Mouse (Mus musculus) retina, postnatal 7 days (tissue): Measurements from ENCODE around the gene Tarbp2.

Source experiments
- DNase-seq: peaks from one replicate; pipeline ENCODE4 v3.0.0-alpha.2; 2012; ENCODE audit warnings: low read depth, low spot score

Gene Tarbp2

DNA sequence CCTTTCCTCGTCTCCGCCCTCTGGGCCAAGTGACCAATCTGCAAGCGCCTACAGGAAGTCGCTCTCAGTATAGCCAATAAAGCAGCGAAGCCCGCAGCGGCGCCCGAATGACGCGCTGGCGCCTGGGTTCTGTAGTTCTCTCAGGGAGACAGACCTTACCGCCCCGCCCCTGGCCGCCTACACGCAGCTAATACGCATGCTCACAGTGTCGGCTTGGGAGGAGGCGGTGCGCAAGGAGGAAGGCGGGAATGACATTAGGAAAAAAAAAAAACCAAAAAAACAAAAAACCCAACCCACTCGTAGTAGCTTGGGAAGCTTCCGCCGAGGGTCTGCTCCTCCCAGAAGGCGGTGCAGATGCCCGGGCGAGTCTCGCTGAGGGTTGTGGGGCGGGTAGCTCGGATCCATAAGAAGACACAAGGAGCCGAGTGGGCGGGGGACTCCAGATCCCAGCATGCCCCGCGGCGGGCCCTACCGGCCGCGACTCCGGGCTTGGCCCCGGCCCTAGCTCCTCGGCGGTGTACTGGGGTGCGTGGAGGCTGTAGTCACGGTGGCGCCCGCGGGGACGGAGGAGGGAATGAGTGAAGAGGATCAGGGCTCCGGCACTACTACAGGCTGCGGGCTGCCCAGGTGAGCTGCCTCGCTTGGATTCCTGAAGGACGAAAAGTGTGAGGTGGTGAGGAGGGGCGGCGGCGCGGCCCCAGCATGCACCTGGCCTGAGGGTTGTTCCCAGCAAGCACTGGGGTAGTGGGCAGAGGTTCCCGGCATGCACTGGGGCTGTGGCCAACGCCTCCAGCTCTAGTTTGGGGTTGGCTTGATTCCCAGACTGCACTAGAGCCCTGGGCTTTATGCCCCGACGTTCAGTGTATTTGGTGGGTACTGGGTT lies at the start of gene Tarbp2:
Tarbp2 (plus strand) TSS at position 217 of the 883 bp plus-strand sequence.
- peak; percentile 96 for DNase-seq

DNA sequence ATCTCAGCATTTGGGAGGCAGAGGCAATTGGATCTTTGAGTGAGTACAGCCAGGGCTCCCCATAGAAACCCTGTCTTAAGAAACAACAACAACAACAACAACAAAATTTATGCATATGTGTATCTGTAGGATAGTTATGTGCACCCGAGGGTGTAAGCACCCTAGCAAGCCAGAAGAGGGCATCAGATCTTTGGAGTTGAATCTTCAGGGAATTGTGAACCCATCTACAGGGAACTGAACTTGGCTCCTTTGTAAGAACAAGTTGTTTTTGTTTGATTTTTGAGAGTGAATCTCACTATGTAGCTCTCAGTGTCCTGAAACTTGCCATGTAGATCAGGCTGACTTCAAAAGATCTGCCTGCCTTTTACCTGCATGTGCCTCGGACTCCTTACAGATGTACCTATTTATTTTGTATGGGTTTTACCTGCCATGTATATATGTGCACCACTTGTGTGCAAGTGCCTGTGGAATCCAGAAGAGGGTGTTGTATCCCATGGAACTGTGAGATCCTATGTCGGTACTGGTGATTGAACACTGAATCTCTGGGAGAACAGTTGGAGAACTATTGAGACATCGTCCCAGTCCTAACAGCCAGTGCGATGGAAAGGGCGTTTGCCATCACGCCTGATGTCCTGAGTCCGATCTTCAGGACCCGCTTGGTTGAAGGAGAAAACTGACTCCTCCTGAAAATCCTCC lies 49.2 kb upstream of the Tarbp2 start:
- no peak for DNase-seq

DNA sequence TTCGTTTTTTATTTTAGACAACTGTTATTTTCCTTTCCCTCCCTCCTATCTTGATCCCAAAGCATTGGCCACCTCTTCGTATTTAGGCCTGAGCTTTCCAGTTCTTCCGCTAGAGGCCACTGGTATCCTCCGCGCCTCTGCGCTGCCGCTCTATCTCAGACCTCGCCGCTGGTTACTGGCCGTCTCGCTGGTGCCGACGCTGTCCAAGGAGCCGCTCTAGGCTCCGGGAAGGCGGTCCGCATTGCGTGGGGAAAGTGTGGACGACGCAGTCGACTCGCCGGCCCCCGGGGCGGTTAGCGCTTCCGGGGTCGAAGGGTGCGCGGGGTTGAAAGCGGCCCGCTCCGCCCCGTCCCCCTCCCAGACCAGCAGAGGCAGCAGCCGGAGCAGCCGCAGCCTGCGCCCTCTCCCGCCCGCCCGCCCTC lies 47.8 kb upstream of the Tarbp2 start, which contains the start of gene Pcbp2:
Pcbp2 (plus strand) TSS at position 357 of the 422 bp plus-strand sequence.
- peak; percentile 95 for DNase-seq

DNA sequence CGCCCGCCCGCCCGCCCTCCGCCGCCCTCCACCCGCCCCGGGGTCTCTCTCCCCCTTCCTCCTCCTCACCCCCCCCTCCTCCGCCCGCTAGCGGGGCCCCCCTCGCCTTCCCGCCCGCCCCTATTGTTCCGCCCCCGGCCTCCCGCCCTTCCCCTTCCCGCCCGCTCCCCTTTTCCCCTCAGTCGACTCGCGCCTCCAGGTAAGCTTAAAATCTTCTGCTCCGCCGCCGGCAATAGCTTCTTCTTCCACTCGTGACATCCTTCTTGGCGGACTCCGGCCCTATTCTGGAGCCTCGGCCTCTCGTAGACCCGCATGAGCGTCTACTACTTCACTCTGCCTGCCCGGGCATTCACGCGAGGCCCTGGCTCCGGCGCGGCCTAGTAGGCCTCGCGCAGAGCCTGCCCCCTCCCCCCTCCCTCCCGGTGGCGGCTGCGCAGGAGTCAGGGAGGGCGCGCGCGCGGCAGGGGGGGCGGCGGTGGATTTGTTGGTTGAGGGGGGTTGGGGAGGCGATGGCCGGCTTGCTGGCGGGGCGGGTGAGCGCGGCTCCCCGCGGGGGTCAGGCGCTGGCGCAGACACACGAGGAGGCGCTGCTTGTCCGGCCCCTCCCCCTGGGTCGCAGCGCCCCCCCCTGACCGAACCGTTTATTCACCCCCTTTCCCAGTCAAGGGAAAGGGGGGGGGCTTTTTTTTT lies 47.2 kb upstream of the Tarbp2 start:
- peak; percentile 88 for DNase-seq

DNA sequence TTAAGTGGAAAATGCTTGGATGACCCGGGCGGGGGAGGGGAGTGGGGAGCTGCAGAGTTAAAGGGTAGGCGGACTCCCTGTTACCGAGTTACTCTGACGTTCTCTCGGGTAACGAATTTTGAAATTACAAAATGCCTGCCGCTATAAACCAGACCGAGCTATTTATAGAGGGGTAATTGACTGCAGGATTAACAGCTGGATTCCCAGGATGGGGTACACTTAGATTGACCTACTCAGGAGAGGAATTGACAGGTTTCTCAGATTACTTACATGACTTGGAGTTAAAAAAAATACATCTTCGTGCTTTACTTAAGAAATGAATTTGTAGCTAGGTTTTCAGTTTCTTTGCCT lies 46.7 kb upstream of the Tarbp2 start:
- DNase-seq = no peak

DNA sequence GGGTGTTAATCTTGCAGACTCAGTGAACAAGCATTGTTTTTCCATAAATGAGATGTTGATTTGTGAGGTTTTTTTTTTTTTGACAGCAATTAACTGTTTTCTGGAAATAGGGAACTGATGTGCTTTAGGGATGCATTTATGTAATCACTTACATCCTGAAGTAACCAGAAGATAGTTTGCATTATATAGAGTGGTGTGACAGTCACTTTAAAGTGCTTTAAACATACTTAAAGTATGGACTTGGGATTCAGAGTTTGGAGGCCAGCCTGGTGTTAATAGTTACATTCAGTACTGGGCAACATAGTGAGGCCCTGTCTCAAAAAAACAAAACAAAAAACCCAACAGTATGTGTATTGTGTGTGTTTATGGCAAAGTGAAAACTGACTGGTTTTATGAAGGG lies 46.3 kb upstream of the Tarbp2 start:
- no peak for DNase-seq

DNA sequence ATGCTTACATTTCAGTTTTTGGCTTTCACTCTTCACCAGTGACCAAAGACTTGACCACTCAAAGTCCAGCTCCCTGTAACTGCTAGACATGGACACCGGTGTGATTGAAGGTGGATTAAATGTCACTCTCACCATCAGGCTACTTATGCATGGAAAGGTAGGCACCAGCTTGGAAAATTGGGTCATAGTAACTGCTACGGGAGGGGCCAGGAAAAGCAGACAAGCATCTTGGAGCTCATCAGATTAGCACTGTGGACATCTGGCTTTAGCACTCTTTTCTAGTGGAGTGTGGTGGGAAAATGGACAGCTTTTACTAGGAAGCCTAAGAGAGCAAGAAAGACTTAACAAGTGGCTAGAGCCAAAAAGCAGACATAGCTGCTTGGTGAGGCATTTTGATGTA lies 44.7 kb upstream of the Tarbp2 start:
- DNase-seq = no peak

DNA sequence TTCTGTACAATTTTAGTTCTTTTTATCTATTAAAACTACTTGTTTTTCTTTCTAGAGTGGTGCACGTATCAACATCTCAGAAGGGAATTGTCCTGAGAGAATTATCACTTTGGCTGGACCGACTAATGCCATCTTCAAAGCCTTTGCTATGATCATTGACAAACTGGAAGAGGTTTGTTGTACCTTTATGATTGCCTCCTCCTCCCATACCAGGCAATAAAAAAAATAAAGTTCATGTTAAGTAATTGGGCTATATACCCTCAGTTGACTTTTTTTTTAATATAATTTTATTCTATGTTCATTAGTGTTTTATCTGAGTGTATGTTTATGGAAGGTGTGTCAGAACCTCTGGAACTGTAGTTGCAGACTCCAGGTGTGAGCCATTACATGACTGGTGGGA lies 43.5 kb upstream of the Tarbp2 start:
- no peak for DNase-seq

DNA sequence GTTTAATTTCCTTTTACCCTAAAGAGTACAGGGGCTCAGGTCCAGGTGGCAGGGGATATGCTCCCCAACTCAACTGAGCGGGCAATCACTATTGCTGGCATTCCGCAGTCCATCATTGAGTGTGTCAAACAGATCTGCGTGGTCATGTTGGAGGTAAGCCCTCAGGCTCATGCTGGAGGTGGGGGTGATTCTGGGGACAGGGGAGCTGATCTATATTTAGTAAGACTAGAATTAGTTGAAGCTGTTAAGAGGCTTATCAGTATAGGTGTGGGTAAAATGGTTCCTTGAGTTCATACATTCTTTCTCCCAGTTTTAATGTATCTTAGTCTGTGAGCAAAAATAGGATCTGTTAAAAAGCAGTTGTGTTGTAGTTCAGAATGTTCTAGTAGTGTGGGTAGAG lies 34.9 kb upstream of the Tarbp2 start:
- peak; percentile 33 for DNase-seq

DNA sequence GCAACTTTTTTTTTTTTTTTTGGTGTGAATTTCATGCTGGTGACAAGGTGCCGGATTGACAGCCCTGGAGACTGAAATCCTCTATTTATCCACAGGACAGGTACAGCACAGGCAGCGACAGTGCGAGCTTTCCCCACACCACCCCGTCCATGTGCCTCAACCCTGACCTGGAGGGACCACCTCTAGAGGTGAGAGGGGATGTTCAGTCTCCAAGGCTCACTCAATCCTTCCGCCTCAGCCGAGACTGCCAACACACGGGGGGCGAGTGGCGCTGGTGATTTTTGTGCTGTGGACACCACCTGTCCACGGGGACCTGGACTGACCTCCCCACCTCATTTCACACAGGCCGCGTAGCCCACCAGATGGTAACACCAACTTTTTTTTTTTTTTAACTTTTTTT lies 32.1 kb upstream of the Tarbp2 start:
- DNase-seq = no peak

DNA sequence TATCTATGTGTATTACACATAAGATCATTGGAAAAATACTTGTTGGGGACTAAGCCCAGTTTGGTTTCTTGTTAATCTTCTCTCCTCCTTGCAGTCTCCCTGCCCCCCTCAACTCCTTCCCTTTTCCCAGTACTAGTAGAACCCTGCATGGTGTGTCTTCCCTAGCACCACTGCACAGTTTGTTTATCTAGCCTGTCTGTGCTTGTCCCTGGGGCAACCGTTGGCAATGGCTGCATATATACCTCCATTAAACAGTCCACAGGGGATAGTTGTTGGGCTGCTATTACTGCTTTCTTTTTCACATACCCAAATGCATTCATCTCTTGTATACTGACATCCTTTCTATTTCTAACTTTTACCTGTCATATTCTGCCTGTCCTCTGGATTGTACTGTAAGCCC lies 30.3 kb upstream of the Tarbp2 start:
- no peak for DNase-seq

DNA sequence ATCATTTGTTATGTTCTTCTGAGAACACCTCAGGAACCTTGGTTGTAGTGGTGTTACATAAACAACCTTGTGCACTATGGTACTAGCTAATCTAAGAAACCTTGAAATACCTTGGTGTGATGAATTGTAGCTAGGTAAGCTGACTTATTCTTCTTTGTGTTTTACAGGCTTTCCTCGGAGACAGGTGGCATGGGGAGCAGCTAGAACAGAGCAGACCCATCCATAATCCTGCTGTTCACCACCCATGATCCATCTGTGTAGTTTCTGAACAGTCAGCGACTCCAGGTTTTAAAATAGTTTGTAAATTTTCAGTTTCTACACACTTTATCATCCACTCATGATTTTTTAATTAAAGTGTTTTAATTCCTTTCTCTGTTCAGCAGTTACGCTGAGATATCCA lies 19.7 kb upstream of the Tarbp2 start:
- no peak for DNase-seq

DNA sequence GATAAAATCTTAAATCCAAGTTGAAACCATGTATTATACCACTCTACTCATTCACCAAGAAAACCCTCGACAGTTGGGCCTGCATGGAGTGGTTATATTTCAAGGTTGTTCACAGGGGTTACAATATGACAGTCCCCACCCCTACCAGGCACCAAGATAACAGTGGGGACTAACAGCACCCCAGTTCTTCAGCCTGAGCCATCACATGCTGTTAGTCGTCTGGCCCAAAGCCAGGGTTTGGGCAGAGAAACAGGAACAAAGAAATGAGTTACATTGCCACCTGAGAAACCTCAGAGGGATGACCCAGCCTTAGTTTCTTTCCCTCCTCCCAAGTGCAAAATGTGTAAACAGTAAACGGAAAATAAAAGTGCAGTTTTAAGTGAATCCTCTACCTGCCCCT lies 18.6 kb upstream of the Tarbp2 start:
- no peak for DNase-seq

DNA sequence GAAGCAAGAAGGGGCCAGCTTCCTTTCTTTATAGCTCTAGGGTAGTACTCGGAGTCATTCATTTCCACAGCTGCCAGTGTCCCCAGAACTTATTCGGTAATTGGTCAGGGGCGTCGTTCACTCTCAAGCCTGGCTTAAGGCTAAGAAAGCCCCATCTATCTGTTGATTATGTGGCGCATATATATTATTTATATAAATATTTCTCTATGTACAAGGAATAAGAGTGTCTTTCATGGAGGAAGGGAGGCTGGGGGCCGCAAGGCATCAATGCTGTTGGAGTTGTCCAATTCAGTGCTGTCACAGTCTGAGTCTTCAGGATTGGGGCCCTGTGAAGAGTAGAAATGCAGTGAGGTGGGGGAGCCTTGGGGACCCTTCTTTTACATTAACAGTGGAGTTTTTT lies 18.1 kb upstream of the Tarbp2 start:
- DNase-seq = no peak

DNA sequence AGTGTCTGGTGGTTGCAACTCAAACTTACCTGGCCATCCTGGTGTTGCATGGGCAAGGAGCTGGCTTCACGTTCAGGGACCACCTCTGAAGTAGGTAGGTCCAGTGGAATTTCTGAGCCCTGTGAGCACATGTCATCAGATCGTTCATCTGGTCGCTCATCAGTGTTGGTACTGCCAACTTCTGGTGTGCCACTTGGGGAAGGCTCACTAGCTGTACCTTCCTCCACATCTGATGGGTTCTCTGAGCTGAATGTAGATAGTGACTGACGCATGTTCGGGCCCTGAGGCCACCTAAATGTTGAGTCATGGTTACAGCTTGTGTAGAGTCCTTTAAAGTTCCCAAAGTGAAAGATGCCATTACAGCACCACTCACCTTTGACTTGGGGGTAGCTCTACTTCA lies 17.5 kb upstream of the Tarbp2 start:
- DNase-seq = no peak

DNA sequence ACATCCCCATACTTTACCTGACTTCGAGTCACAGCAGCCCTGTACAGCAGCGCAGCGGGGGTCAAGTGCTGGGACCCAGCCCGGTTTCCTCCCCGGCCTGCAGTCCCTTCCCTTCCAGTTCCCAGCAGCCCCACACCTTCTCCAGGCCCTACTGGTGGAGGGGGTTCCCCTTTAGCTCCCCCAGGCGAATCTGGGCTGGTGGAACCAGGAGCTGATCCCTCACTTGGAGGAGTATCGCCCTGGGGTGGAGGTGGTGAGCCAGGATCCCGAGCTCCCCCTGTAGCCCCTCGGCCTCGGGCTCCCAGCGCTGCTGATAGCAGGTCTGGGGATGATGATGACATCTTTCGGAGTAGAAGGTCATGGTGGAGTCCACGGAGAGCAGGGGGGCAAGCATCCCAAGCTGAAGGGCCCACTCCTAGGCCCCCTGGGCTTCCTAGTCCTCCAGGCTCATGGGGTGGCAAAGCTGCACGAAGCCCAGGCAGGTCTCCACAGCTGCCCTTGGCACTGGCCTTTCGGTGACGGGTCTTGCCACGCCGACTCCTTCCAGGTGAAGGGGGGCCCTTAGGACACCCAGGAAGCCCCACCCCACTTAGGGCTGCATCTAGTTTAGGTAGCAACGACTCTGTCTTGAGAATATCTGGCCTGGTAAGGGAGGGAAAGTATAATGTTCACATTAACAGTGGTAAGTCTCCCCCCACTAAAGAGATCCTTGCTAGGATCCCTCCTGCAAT lies 16.7 kb upstream of the Tarbp2 start:
- DNase-seq = no peak

DNA sequence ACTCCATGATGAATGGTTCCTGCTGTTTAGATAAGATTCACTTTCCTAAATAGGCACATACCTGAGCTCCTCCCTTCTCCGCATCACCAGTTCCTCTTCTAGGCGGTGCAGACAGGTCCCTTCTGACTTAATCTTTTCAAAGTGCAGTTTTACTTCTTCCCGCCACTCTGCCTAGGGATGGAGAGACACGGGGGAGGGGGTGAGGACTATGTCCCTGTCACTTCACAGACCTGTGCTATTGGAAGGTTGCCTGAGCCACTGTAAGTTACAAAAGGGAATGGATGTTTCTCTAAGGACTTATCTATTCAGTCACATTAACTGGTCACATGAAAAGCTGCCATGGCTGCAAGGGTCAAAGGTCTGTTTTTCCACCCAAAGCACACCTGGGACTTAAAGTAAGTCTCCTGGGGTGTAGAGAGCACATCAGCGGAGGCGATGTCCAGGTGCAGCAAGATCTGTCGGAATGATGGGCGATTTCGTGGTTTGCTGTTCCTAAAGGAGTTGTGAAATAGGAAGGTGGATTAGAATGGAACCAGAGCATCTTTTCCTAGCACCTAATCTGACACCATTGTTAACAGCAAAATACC lies 15.6 kb upstream of the Tarbp2 start:
- DNase-seq = no peak

DNA sequence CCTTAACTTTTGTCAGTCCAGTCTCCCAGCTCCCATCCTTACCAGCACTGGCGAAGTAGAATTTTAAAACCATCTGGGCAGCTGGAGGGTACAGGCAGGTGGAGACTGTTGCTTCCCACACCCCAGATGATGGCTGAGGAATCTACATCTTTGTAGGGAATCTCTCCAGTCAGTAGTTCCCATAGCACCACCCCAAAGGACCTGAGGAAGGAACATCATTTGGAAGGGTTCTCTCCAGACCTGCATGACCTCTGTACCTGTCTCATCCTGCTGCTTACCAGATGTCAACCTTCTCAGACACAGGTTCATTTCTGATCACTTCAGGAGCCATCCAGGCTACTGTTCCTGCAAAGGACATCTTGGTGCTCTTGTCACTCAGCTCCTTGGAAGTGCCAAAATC lies 14.5 kb upstream of the Tarbp2 start, which contains the start of gene Gm10337:
Gm10337 (plus strand) TSS at position 276 of the 400 bp plus-strand sequence.
- no peak for DNase-seq

DNA sequence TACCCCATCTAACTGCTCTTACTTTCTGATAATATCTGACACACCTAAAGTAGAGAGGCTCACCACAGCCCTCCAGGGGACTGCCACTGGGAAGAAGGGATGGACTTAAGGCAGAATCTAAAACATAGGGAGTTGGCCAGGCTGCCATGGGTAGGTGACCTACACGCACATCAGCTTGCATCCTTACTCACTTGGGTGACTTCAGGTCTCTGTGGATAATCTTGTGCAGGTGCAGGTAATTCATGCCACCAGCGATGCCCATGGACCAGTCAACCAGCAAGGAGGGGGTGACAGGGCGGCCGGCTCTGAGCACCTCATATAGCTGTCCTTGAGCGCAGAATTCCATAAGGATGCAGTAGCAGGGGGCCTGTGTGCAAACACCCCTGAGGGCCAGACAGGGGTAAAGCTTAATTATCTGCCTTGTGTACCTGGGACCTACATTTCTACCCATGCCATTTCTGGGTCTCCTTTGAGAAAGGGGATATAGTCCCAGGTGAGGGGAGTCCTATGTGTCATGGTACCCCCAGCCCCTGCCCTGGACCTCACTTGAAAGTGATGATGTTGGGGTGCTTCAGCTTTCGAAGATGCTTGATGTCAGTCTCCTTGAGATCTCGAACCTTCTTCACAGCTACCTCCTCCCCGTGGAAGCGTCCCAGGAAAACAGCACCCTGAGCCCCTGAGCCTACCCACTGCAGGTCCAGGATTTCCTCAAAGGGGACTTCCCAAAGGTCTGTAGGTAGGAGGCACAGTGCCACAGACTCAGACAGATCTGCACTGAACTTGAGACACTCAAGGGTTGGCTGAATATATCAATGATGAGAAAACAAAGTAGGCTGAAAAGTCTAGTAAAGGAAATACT lies 13.8 kb upstream of the Tarbp2 start:
- no peak for DNase-seq

DNA sequence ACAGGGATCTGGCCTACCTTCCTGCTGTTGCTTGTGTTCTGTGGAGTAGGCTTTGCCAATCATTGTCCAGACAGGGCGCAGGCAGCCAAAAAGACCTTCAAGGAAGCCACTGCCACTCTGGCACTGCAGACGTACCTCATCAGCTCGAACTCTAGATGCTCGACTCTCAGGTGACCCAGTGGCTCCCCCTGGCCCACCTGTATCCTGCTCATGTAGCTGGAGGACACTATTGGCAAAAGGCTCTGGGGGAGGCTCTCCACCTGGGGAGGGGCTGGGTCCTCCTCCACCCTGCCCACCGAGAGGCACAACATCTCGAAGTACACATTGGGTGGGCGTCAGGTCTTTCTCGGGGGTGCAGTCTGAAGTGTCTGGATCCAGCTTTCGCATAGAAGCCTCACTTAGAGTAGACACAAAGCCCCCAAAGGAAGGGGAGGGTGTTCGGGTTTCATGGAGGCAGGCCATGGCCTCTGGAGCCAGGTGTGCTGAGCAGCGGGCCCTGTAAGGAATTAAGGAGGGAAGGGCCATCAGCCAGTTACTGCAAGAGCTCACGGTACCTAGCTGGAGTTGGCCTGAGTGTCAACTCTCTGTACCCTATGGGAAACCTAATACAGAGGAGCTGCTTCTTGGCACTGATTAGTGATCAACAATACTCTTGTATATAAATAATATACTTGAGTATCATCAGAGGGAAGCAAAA lies 12.8 kb upstream of the Tarbp2 start:
- no peak for DNase-seq
